Mouse (Mus musculus): ENCODE results near the gene Gzmg. TPM values are rescaled to one million over a fixed set of nuclear protein-coding genes. Genes with fewer than 3 reads are reported as not detected.
"Not testable (repeated sequence)": the region's sequence is repeated elsewhere in the genome, so short reads cannot be mapped to it uniquely, and the experiment has no call there.

Gene Gzmg
- polyA plus RNA-seq, 1 experiment from 2014 or later: not detected

DNA sequence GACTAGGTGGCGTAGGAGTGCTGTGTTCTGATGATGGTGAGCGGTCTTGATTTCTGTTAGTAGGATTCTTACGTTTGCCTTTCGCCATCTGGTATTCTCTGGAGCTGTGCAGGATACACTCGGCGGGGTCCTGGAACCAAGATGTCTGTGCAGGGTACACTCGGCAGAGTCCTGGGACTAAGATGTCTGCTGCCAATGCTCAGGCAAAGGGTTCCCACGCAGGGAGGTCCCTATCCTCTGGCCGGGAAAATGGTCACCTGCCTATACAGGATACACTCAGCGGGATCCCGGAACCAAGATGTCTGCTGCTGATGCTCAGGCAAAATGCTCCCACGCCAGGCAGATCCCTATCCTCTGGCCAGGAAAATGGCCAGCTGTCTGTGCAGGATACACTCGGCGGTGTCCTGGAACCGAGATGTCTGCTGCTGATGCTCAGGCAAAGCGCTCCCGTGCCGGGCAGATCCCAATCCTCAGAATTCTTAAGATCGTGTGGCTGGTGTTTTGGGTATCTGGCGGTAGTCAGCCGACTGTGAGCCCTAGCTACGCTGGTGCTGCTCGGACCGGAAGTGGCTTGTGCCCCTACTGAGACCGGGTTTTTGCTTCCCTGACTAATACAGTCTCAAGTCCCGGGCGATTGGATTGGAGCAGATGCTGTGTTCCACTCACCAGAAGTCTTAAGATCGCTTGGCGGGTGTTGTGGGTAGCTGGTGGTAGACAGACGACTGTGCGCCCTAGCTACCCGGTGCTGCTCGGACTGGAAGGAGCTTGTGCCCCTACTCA is 43.7 kb downstream of the Gzmg start:
- H3K27me3 ChIP-seq (ENCODE audit: control insufficient read depth, insufficient read depth, low read length); H3K27ac ChIP-seq (ENCODE audit: low read depth, low read length); ATAC-seq (ENCODE audit: insufficient read depth, low FRiP score, low TSS enrichment); H3K4me1 ChIP-seq (ENCODE audit: control insufficient read depth, insufficient read depth, low read length); H3K4me3 ChIP-seq (ENCODE audit: low read depth, low read length); H3K9ac ChIP-seq (ENCODE audit: low read length); DNase-seq (ENCODE audit: low spot score); H3K9me3 ChIP-seq (ENCODE audit: control insufficient read depth, low read length); H3K4me2 ChIP-seq (ENCODE audit: low read depth); H3K36me3 ChIP-seq (ENCODE audit: control insufficient read depth, insufficient read depth, low read length): not testable (repeated sequence)
- WGBS: 94% methylated on average over 33 of the region's 33 CpGs

Other genes with a start within 250 kb of the Gzmg start
- not detected in 2 replicates for gene Cma1, start 214.9 kb downstream of the Gzmg start, polyA plus RNA-seq (2014; fragmentation: Nextera tagmentation; extraction: Ambion mirVana)
- not detected in 2 replicates for gene Cma2, start 208.6 kb downstream of the Gzmg start, polyA plus RNA-seq (2014; fragmentation: Nextera tagmentation; extraction: Ambion mirVana)
- not detected in 2 replicates for gene Mcpt1, start 141.6 kb downstream of the Gzmg start, polyA plus RNA-seq (2014; fragmentation: Nextera tagmentation; extraction: Ambion mirVana)
- not detected in 2 replicates for gene Mcpt9, start 129.1 kb downstream of the Gzmg start, polyA plus RNA-seq (2014; fragmentation: Nextera tagmentation; extraction: Ambion mirVana)
- gene Mcpt2, start 117.5 kb downstream of the Gzmg start, polyA plus RNA-seq (2014; fragmentation: Nextera tagmentation; extraction: Ambion mirVana): not detected in 2 replicates
- gene Mcpt4, start 97.3 kb downstream of the Gzmg start, polyA plus RNA-seq (2014; fragmentation: Nextera tagmentation; extraction: Ambion mirVana): not detected in 2 replicates
- not detected in 2 replicates for gene Mcpt8, start 74.3 kb downstream of the Gzmg start, polyA plus RNA-seq (2014; fragmentation: Nextera tagmentation; extraction: Ambion mirVana)
- not detected in 2 replicates for gene Ctsg, start 57.0 kb downstream of the Gzmg start, polyA plus RNA-seq (2014; fragmentation: Nextera tagmentation; extraction: Ambion mirVana)
- not detected in 2 replicates for gene Gzme, start 39.0 kb downstream of the Gzmg start, polyA plus RNA-seq (2014; fragmentation: Nextera tagmentation; extraction: Ambion mirVana)
- gene Gzmd, start 27.0 kb downstream of the Gzmg start, polyA plus RNA-seq (2014; fragmentation: Nextera tagmentation; extraction: Ambion mirVana): not detected in 2 replicates
- gene Gzmn, start 15.0 kb upstream of the Gzmg start, polyA plus RNA-seq (2014; fragmentation: Nextera tagmentation; extraction: Ambion mirVana): not detected in 2 replicates
- gene Gzmf, start 51.8 kb upstream of the Gzmg start, polyA plus RNA-seq (2014; fragmentation: Nextera tagmentation; extraction: Ambion mirVana): not detected in 2 replicates
- gene Gzmc, start 75.1 kb upstream of the Gzmg start, polyA plus RNA-seq (2014; fragmentation: Nextera tagmentation; extraction: Ambion mirVana): 0.36 TPM in 1 of 2 replicates, not detected in the other
- not detected in 2 replicates for gene Gzmb, start 102.7 kb upstream of the Gzmg start, polyA plus RNA-seq (2014; fragmentation: Nextera tagmentation; extraction: Ambion mirVana)
- not detected in 2 replicates for gene Atp12a, start 205.5 kb upstream of the Gzmg start, polyA plus RNA-seq (2014; fragmentation: Nextera tagmentation; extraction: Ambion mirVana)
- gene Rnf17, start 243.0 kb upstream of the Gzmg start, polyA plus RNA-seq (2014; fragmentation: Nextera tagmentation; extraction: Ambion mirVana): 1.3 and 1.5 TPM in 2 replicates

Data from neural tube, embryonic 11.5 days (tissue).